Mouse (Mus musculus) bone marrow macrophage, adult 2 months (primary cell): ENCODE measurements around the gene Fes. TPM values are rescaled to one million over a fixed set of nuclear protein-coding genes. Genes with fewer than 3 reads are reported as not detected.

Source experiments
- H3K27ac ChIP-seq: 2 replicates; pipeline ENCODE4 v1.5.1; 2012; ENCODE audit warnings: low read depth, low read length; ENCODE audit not compliant: insufficient read depth
- H3K4me1 ChIP-seq: 2 replicates; pipeline ENCODE4 v1.6.1; 2012; ENCODE audit warnings: low read length; ENCODE audit not compliant: control insufficient read depth, insufficient read depth
- H3K4me3 ChIP-seq: 2 replicates; pipeline ENCODE4 v1.5.1; 2012; ENCODE audit warnings: mild to moderate bottlenecking, low read length, moderate library complexity; ENCODE audit not compliant: insufficient read depth
- CTCF ChIP-seq: IDR thresholded peaks from 2 replicates; pipeline ENCODE4 v1.5.1; 2012; ENCODE audit warnings: low read depth, mild to moderate bottlenecking, low read length, moderate library complexity
- POLR2A ChIP-seq: IDR thresholded peaks from 2 replicates; pipeline ENCODE4 v1.6.1; 2012; ENCODE audit warnings: mild to moderate bottlenecking, low read depth, low read length, borderline replicate concordance
- polyA plus RNA-seq: library from polyadenylated mRNA; stranded (reverse); fragments of >200 nt; gene quantifications from 2 replicates; pipeline ENCODE4 v1.2.4, GENCODE M21; 2012; ENCODE audit not compliant: missing spikeins, insufficient read depth, insufficient read length

Fes gene
- polyA plus RNA-seq, 1 experiment, result 238 TPM

DNA sequence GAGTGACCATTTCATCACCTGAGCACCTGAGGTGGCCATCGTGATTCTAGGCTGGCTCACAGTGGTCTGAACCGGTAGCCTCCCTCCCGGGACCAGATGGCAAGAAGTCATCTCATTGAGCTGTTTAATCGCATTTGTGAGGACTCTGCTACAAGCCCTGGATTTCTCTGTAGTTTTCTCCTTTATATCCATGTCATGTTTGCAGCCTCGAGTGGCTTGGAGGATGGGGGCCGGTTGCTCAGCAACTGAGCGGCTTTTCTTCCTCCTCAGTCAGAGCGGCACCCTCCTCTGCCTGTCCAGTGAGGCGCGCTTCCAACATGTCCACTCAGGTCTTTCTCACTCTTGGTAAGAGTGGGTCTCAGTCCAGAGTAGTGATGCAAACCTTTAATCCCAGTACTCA, 11.6 kb downstream of the Fes start:
- Histone ChIP-seq H3K4me3 (no peak overlapping the region), H3K4me1 (peaks cover 30% of the 10 kb centered on the region), H3K27ac (no peak overlapping the region)
- TF ChIP-seq POLR2A (no peak), CTCF (no peak)

DNA sequence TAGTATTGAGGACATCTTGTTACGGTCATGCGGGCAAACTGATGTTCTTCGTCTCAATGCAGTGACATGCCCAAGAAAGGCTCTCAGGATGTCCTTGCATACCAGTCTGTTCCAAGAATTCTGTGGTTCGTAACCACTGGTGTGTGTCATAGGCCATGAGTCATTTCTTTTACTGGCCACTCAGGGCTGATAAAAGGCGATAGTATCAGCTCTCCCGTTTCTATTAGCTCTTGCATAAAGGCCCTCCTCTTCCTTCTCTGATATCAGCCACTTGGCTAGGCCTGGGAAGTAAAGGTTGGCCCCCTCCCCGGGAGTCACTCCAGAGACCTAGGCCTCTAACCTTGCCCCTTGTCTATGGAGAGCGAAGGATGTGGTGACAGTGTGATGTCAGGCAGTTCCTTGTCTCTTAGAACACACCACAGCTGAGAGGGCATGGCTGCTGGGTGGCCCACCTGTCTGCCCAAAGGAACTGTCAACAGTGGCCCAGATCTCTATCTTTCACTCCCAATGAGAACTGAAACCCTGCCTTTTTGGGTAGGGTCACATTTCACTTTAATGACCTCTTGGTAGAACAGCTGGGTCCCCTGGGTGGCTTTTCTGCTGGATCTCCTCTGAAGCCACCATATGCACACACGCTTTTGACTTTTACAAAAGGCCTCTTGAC, 12.2 kb downstream of the Fes start:
- Histone ChIP-seq H3K27ac (no peak overlapping the region), H3K4me3 (no peak overlapping the region), H3K4me1 (peaks cover 30% of the 10 kb centered on the region)
- TF ChIP-seq CTCF, result no peak
- TF ChIP-seq POLR2A, result no peak

GRCm38 (mm10) chr7:80374733-80375132, 13.0 kb downstream of the Fes start:
- Histone ChIP-seq H3K4me3 (no peak overlapping the region), H3K27ac (no peak overlapping the region), H3K4me1 (peaks cover 30% of the 10 kb centered on the region)
- TF ChIP-seq CTCF (no peak), POLR2A (no peak)

DNA sequence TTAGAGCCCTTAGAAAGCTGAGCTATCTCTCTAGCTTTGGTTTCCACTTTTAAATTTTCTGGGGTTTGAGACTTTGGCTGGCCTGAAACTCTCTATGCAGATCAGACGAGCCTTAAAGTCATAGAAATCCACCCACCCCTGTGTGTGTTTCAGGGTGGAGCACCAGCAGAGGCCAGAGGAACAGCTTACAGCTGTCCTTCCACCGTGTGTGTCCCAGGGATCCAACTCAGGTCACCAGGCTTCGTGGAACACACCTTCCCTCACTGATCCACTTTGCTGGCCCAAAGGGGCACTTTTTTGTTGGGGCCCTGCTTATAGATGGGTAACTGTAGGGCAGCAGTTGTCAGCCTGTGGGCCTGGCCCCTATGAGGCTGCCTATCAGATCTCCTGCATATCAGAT, 13.5 kb downstream of the Fes start:
- H3K4me1 ChIP-seq, result peaks cover 33% of the 10 kb centered on the region

GRCm38 (mm10) chr7:80373850-80374249, 13.9 kb downstream of the Fes start:
- TF ChIP-seq POLR2A (no peak), CTCF (no peak)
- Histone ChIP-seq H3K27ac (no peak overlapping the region), H3K4me1 (peaks cover 34% of the 10 kb centered on the region)

More for the DNA sequence above, 13.5 kb downstream of the Fes start:
- Histone ChIP-seq H3K4me3 (no peak overlapping the region), H3K27ac (no peak overlapping the region)
- TF ChIP-seq CTCF, result no peak
- TF ChIP-seq POLR2A, result no peak

DNA sequence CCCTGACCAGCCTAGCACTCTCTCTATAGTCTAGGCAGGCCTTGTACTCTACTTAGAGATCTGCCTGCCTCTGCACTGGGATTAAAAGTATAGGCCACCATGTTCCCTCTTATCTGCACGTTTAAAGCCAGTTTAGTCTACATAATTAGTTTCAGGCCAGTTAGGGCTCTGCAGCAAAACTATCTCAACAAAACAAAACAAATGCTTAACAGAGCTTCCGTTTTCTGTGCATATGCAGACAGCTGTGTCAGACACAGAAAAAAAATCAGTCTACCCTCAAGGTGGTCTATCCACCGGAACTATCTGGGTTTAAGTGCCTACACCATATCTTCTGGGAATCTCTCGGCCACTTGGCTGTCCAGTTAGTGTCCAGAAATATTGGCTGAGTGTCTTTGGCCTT, 14.4 kb downstream of the Fes start:
- no peak overlapping the region for H3K27ac ChIP-seq
- TF ChIP-seq POLR2A, result no peak
- TF ChIP-seq CTCF, result no peak
- no peak overlapping the region for H3K4me3 ChIP-seq
- H3K4me1 ChIP-seq, result peaks cover 37% of the 10 kb centered on the region

More at GRCm38 (mm10) chr7:80373850-80374249, 13.9 kb downstream of the Fes start:
- H3K4me3 ChIP-seq, result no peak overlapping the region

DNA sequence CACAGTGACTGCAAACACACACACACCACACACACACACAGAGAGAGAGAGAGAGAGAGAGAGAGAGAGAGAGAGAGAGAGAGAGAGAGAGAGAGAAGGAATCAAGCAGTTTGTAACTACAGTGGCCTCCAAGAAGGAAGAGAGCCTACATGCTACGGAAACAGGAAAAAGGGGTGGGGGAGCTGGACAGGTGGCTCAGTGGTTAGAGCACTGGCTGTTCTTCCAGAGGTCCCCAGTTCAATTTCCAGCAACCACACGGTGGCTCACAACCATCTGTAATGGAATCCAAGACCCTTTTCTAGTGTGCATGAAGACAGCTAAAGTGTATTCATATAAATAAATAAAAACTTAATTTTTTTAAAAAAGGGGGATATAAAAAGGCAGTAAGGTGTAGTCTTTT, 15.1 kb downstream of the Fes start:
- H3K27ac ChIP-seq, result no peak overlapping the region
- no peak for TF ChIP-seq POLR2A
- no peak for TF ChIP-seq CTCF
- peaks cover 43% of the 10 kb centered on the region for H3K4me1 ChIP-seq
- H3K4me3 ChIP-seq, result no peak overlapping the region

DNA sequence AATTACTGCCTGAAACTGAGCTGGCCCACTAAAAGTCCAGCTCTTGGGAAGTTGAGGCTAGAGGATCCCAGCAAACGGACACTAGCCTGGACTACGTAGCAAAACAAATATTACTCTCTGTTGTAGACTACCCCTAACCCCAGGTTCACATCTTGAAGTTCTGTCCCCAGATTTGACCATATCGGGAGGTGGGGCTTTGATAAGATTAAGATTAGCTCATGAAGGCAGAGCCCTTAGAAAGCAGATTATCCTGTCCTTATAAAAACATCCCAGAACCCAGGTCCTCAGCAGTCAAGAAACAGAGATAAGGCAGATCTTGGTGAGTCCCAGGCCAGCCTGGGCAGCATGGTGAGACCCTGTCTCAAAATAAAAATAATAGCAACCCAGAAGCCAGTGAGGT, 15.6 kb downstream of the Fes start:
- Histone ChIP-seq H3K4me3 (no peak overlapping the region), H3K4me1 (peaks cover 43% of the 10 kb centered on the region), H3K27ac (no peak overlapping the region)
- no peak for TF ChIP-seq POLR2A
- TF ChIP-seq CTCF, result no peak

DNA sequence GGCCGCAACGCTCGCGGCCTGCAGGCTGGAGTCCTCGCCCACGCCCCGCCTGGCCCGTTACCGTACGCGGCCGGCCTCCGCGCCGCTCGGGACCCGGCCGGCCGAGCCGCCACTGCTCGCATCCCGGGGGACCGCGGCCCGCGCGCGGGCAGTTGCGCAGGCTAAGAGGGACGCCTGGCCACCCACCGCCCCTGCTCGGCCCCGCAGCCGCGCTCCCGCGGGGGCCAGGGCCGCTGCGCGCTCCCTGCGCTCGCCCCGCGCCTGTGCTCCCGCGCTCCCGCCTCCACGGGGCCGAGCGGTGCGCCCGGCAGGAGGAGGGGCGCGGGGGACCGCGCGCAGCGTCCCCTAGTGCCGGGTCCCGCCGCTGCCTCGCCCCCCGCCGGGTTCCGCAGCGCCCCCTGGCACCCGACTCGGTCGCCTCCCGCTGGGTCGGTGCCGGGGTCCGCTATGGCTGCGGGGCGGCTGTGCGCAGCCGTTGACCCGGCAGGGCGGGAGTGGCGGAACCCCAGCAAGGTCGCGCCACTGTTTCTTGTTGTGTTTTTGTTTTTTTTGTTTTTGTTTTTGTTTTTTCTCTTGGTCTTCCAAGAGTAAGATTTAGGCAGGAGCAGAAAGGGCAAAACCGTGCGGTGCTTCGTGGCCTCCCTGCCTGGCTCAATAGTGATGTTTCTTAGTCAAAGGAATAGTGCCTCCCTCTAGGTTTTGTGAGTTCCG, 16.6 kb downstream of the Fes start, which contains the start of gene Man2a2:
Gene Man2a2, minus strand, starts transcription at position 335 of the 711 bp plus-strand sequence.
- Histone ChIP-seq H3K4me3 (peak within 1 kb of the TSS; percentile 78), H3K4me1 (peaks cover 39% of the 10 kb centered on the region), H3K27ac (peak within 1 kb of the TSS; percentile 85)
- TF ChIP-seq CTCF (peak; percentile 54), POLR2A (no peak)

GRCm38 (mm10) chr7:80370649-80371040, 17.1 kb downstream of the Fes start:
- peaks cover 34% of the 10 kb centered on the region for H3K4me1 ChIP-seq
- no peak for TF ChIP-seq CTCF
- no peak for TF ChIP-seq POLR2A
- peak overlapping the region; percentile 85 for H3K27ac ChIP-seq
- H3K4me3 ChIP-seq, result peak overlapping the region; percentile 78
